Mouse (Mus musculus) MEL-GATA-1-ER (cell line): ENCODE data around the gene Spag16.
"Not testable (repeated sequence)": the region's sequence is repeated elsewhere in the genome, so short reads cannot be mapped to it uniquely, and the experiment has no call there.

ENCODE experiments used
- DNase-seq: peaks from one replicate; pipeline ENCODE4 v3.0.0-alpha.2; 2012; ENCODE audit warnings: low read depth; ENCODE audit errors: extremely low read depth

Spag16 gene

DNA sequence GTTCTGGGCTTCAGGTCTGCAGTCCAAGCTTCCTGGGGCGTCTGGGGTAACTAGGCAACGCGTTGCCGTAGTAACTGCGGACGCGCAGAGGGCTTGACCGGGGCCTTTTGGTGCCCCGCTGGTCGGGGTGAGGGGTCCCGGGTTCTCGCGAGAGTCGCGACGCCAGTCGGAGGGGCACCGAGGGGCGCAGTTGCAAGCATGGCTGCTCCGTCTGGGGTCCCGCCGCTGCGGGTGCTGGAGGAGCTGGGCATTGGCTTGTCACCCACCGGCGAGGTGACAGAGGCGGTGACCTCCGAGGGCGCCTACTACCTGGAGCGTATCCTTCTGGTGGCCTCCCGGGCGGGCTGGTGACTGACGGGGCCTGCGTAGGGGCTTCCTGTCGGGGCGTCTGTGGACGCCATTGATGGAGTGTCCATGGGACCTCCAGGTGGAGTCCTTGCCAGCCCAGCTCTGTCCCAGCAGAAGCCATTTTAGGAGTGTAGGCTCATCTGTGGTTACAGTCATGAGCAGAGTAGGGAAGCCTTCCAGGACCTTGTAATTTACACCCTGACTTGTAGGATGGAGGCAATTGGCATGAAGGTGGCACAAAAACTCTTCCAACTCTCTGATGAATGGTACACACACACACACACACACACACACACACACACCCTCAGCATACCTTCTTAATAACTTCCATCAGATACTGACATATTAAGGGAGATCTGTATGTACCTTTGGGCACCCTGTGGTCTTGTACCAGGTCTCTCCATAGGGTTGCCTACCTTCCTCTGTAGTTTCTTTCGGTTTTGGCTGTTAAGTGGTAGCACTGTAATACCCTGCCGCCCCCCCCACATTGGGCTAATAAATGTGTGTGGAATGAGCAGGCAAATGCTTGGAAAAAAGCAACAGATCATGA is at the start of gene Spag16:
Gene Spag16, plus strand, starts transcription at position 165 of the 898 bp plus-strand sequence.
- no peak for DNase-seq

DNA sequence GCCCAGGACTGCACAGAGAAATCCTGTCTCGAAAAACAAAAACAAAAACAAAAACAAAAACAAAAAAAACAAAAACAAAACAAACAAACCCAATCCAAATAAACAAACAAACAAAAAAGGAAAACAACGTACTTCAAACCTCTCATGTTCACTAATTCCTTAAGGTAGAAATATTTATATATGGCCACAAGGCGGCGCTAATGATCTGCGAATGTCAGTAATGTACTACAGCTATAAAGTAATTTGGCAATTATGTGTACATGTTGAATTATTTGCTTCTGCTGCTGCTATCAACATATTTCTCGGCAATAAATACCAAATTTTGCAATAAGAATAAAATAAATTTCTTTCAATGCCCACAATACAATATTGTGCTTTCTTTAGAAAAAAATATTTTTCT is 41.6 kb upstream of the Spag16 start:
- peak; percentile 47 for DNase-seq

DNA sequence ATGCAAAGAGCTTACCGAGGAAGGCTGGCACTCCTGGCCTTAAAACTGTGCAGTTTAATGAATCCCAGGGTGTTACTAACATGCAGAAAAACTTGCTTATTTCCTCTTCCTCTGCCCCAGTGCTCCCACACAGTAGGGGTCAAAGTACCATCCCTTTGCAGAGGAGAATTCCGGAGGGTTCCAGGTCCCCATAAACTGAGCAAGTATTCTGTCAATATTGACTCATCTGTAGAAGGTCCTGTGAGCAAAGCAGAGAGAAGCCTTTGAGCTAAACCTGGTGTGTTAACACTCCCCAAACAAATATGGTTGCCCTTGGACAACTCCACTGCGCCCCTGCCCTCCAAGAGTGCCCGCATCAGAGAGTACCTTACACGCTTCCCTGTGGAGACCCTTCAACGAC is 40.1 kb upstream of the Spag16 start:
- DNase-seq = no peak

DNA sequence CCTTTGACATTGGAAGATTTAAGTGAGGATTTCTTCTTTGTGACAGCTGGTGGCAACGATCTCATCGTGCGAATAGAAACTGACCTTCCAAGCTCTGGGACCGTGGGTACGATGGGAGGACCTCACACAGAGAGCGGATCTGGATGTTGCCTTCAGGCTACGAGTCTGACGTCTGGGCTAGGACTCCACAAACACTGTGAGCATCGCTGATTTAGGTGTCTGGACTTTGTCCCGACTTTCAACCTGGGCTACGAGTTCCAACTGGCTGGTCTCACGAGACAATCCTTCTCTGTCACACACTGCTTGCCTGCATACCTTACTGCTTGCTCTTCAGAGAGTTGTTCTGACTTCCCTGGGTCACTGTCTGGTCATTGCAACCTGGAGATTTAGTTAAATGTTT is 39.4 kb upstream of the Spag16 start:
- no peak for DNase-seq

GRCm38 (mm10) chr1:69790337-69791250 is 36.2 kb upstream of the Spag16 start:
- peak; percentile 34 for DNase-seq

DNA sequence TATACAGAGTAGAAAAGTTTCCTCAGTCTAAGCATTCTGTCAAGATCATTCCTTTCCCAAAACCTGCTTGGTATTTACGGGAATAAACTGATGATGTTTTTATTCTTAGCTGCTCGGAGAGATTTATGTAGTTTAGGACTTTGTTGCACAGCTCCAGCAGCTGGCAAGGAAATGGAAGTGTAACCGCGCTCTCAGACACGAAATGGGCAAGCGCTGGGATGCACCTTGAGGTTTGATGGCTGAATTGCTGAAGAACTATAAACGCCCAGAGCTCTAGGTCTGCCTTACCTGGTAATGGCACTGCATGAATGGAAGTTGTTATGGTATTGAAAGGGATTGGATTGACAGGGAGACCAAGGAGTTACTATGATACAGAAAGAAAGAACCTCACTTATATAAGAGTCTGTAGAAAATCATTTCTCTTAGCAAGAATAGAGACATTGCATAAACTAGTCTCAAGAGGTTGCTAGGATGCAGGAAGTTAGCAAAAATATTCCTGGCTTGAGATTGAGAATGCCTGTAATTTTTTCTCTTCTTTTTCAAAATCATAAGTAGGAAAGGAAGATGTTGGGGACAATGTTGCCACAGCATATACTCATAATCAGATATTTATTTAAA is 27.7 kb upstream of the Spag16 start:
- no peak for DNase-seq

- no peak for DNase-seq
Measured at GRCm38 (mm10) chr1:69810161-69810560, 16.6 kb upstream of the Spag16 start.

DNA sequence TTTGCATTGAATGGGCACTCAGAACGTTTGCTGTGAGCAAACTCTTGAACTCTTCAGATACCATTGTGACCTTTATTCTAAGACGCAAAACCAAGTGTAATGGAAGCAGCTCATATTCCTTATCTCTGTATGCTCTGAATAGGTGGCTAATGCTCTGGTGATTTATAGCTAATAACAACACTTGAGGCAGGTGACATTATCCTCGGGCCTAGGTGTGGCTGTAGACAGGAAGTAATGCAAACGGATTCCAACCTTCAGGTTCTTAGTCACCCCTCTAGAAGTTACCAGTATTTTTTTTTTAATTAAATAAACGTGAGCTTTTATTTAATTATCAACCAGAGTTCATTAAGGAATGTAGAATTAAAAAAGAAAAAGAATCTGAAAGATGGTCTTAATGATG is 1.1 kb upstream of the Spag16 start:
- not testable (repeated sequence) for DNase-seq

DNA sequence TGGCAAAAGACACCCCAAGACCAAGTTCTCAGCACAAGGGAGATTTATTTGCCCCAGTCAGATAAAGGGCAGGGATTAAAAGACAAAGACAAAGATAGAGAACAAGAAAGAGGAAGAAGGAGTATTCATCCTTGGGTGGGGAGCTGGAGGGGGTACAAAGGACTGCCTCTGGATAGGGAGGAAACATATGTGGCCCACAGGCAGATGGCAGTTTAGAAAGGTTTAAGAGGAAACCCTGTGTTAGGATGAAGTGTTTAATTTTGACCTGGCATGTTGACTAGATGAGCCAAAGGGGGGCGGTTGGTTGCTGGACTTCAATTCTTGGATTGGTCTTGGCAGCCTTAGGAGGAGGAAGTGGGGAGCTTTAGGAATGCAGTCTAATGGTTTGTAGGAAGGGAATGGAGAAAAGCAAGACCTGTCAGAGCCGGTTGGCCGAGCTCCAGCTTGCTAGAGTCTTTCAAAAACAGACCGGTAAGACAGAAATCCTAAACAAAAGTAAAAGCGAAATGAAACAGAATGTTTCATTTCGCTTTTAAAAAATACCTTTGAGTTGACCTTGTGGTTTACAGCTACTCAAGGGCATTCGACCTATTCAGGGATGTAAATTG is 2.2 kb downstream of the Spag16 start:
- DNase-seq = no peak

DNA sequence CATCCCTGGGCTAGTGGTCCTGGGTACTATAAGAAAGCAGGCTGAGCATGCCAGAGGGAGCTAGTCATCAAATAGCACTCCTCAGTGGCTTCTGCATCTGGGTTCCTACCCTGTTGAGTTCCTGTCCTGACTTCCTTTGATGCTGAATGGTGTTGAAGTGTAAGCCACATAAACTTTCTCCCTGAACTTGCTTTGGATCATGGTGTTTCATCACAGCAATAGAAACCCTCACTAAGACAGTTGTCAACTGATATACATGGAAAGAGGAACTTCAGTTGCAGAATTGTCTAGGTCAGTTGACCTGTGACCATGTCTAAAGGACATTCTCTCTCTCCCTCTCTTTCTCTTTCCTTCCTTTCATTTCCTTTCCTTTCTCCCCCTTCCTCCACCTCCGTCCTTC is 3.8 kb downstream of the Spag16 start:
- DNase-seq = no peak

- DNase-seq = no peak
Measured at GRCm38 (mm10) chr1:69831002-69831401, 4.2 kb downstream of the Spag16 start.

DNA sequence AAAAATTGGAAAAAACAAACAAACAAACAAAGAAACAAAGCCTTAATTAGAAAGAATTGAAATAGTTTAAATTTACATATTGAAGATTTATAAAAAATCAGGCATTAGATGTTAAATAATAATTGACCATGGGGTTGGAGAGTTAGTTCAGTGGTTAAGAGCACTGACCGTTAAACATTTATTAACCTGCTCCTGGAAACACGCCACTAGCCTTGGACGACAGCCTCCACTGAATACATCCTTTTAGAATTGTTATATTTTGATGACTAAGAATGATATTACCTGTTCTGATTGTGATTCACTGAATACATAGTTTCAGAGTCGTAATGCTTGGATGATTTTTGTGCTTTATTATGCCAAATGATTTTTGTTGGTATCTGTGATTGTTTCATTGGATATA is 6.7 kb downstream of the Spag16 start:
- not testable (repeated sequence) for DNase-seq

GRCm38 (mm10) chr1:69853436-69853835 is 26.7 kb downstream of the Spag16 start:
- no peak for DNase-seq

- no peak for DNase-seq
Measured at GRCm38 (mm10) chr1:69867776-69868175, 41.0 kb downstream of the Spag16 start.

DNA sequence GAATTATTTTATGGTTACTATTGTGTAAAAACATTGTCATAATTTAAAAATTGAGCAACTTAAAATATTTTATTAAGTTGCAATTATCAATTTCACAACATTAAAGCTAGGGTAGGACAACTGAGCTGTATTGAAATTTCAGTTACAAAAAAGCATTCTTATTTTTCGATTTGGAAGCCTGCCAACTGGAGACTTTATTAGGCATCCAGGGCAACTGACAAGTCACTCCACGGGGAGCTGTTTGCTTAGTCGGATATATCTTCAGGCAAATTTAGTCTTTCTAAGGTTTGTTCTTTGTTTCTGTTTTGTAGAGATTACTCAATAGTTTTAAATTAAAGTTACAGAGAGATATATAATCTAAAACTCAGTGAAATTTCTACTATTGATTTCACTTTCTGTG is 129.8 kb downstream of the Spag16 start:
- no peak for DNase-seq

- DNase-seq = no peak
Measured at GRCm38 (mm10) chr1:69996874-69997273, 170.1 kb downstream of the Spag16 start.

DNA sequence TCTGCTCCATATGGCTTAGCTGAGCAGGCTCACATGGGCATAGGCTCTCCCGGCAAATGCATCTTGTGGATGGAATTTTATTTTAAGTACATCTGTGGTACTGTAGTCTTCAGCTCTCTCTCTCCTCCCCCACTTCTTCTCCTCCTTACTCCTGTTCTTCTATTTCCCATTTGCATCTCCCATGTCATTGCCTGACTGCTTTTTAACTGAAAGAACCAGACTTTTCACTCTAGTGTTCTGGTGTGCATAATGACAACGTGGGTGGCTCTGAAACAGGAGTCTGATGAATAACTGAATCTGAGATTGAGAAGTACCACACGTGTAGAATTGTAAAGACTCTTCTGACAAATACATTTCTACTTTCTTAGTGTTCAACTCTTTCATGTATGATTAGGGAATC is 186.2 kb downstream of the Spag16 start:
- no peak for DNase-seq

GRCm38 (mm10) chr1:70037384-70037783 is 210.6 kb downstream of the Spag16 start:
- DNase-seq = no peak

DNA sequence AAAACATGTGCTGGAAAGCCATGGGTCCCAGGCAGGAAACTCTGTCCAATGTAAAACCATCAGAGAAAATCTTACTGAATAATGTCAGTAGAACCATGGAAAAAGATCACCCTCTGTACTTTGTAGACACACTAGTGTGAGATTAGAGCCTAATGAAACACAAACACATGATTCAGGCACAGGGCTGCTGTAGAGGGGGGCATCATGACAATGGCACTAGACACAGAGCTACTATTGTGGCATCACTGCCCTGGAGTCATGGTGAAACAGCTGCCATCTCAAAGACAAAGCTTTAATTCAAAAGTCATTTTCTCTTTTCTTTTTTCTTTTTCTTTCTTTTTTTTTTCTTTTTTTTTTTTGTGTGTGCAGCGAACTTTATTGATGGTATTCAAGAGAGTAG is 240.6 kb downstream of the Spag16 start:
- DNase-seq = no peak

GRCm38 (mm10) chr1:70073440-70073839 is 246.7 kb downstream of the Spag16 start:
- DNase-seq = no peak

- no peak for DNase-seq
Measured at GRCm38 (mm10) chr1:70078806-70079205, 252.0 kb downstream of the Spag16 start.
